Mouse (Mus musculus): ENCODE measurements at regions not wholly inside any gene's neighbourhood (a gene's known extent, or its start where the extent isn't known, plus 50 kb on each side); places are given as distances from the start of the nearest gene placed in this dataset.

DNA sequence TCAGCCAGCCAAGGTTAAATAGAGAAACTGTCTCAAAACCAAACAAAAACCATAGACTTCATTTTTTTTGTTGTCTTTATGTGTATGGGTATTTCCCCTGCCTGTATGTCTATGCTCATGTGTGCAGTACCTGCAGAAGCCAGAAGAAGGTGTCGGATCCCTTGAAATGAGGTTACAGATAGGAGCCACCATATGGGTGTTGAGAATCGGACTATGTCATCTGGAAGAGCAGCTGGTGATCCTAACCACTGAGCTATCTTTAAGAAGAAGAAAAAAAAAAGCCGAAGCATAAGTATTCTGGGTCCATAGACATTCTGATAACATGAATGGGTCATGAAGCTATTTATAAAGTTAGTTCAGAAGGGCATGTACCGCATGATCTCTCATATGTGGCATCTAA lies 107.2 kb upstream of the Tmem164 start:
- TF ChIP-seq POLR2A (IDR thresholded peaks at IDR 0.05; ENCODE audit: extremely low read depth, insufficient read depth, low read length) (no peak), CTCF (IDR thresholded peaks at IDR 0.05; ENCODE audit: extremely low read depth, insufficient read depth, low read length) (no peak)
- H3K27ac ChIP-seq (ENCODE audit: insufficient read depth, low read length): no peak overlapping the region
- H3K4me3 ChIP-seq (ENCODE audit: insufficient read depth, low read length): no peak overlapping the region
- H3K4me1 ChIP-seq (ENCODE audit: control insufficient read depth, insufficient read depth, low read length): no peaks in the 10 kb centered on the region

DNA sequence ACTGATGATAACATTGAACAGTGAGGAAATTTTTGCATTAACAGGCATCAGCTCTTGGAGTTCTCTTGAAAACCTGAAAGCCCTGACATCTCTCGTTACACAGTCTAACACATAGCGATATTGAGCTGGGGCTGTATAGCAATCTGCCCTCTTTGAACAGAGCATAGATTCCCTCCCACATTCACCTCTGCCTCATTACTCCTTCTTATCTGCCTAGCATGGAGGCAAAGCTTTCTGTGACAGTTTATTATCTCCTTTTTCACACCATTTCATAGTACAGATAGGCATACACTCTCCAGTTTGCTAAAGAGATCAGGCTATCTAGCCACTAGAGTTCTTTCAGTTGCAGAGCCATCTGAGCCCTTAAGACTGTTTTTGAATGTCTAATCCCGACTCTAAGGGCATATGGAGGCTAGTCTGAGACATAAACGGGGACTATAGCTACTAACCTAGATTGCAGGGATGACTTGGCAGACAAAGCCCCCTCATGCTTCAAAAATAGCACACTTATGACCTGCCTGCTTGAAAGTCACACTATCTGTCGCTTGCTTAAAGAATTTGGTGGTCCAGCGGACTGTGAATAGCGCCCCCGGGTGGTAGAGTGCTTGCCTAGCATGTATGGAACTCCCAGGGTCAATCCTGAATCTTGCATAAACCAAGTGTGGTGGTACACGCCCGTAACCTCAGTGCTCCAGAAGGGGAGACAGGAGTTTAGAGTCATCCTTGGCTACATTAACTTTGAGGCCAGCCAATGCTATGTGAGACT lies 106.1 kb upstream of the Tmem164 start:
- no peaks in the 10 kb centered on the region for H3K4me1 ChIP-seq (ENCODE audit: control insufficient read depth, insufficient read depth, low read length)
- H3K4me3 ChIP-seq (ENCODE audit: insufficient read depth, low read length): no peak overlapping the region
- no peak overlapping the region for H3K27ac ChIP-seq (ENCODE audit: insufficient read depth, low read length)
- no peak for TF ChIP-seq CTCF (IDR thresholded peaks at IDR 0.05; ENCODE audit: extremely low read depth, insufficient read depth, low read length)
- no peak for TF ChIP-seq POLR2A (IDR thresholded peaks at IDR 0.05; ENCODE audit: extremely low read depth, insufficient read depth, low read length)

DNA sequence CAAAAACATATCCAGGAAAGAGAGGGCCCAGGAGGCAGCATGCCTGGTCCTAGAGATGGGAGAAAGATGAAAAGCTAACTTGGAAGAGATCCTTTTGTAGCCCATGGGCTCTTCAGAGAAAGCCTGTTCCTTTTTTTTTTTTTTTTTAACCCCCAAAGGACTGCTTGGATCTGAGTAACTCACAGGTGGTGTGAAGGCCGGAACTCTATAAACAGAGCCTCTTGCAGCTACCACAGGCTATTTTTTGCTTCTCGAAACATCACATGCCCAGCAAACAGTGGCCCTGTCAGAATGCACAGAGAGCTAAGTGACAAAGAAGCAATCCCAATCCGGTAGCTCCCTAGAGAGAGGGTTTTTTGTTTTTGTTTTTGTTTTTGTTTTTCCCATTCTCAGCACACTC lies 105.1 kb upstream of the Tmem164 start:
- Histone ChIP-seq H3K4me1 (ENCODE audit: control insufficient read depth, insufficient read depth, low read length) (no peaks in the 10 kb centered on the region), H3K27ac (ENCODE audit: insufficient read depth, low read length) (no peak overlapping the region), H3K4me3 (ENCODE audit: insufficient read depth, low read length) (no peak overlapping the region)
- TF ChIP-seq CTCF (IDR thresholded peaks at IDR 0.05; ENCODE audit: extremely low read depth, insufficient read depth, low read length) (no peak), POLR2A (IDR thresholded peaks at IDR 0.05; ENCODE audit: extremely low read depth, insufficient read depth, low read length) (no peak)

DNA sequence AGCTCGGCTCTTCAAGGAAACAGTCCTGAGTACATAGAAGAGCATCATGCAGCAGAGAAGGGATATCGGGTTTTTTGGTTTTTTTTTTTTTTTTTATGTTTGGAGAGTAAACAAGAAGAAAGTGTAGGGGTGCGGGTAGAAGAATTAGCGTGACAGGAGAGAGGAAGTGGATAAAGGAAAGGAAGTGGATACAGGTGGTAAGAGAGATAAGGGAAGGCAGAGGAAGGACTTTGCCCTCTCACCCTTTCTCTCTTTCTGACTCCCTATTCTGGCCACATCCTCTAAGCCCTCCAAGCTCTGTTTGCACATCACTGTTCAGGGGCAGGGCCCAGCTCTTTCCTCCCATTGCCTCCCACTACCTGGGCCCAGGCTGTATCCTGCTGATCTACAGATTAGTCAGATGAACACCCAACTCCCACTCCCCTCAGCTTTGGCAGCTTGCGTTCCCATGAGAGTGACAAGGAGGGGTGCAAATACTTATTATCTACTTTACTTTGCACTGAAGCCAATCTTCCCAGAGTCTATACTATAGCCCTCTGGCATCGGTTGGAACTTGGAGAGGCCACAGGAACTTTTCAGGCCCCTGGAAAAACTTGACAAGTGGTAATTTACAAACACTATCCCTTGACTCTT lies 103.6 kb upstream of the Tmem164 start:
- H3K4me1 ChIP-seq (ENCODE audit: control insufficient read depth, insufficient read depth, low read length): no peaks in the 10 kb centered on the region
- TF ChIP-seq CTCF (IDR thresholded peaks at IDR 0.05; ENCODE audit: extremely low read depth, insufficient read depth, low read length): no peak
- no peak for TF ChIP-seq POLR2A (IDR thresholded peaks at IDR 0.05; ENCODE audit: extremely low read depth, insufficient read depth, low read length)
- no peak overlapping the region for H3K27ac ChIP-seq (ENCODE audit: insufficient read depth, low read length)
- no peak overlapping the region for H3K4me3 ChIP-seq (ENCODE audit: insufficient read depth, low read length)

DNA sequence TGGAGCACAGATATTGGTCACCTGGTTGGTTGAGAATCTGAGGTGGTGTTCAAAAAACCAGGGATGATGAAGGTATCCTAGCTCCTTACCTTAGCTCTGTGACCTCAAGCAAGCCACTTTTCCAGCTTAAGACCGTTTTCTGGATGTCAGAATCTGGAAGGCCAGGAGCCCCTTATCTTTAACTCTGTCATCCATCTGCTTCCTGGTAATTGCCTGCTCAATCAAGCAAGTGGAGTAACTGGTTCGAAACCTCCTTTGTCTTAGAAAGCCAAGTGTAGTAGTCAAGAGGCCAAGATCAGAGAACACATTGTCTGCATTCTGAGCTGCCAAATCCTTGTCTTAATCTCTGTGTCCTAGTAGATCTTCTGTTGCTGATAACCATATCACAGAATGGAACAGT lies 95.9 kb upstream of the Tmem164 start:
- Histone ChIP-seq H3K4me3 (ENCODE audit: insufficient read depth, low read length) (no peak overlapping the region), H3K27ac (ENCODE audit: insufficient read depth, low read length) (no peak overlapping the region), H3K4me1 (ENCODE audit: control insufficient read depth, insufficient read depth, low read length) (no peaks in the 10 kb centered on the region)
- no peak for TF ChIP-seq POLR2A (IDR thresholded peaks at IDR 0.05; ENCODE audit: extremely low read depth, insufficient read depth, low read length)
- no peak for TF ChIP-seq CTCF (IDR thresholded peaks at IDR 0.05; ENCODE audit: extremely low read depth, insufficient read depth, low read length)

DNA sequence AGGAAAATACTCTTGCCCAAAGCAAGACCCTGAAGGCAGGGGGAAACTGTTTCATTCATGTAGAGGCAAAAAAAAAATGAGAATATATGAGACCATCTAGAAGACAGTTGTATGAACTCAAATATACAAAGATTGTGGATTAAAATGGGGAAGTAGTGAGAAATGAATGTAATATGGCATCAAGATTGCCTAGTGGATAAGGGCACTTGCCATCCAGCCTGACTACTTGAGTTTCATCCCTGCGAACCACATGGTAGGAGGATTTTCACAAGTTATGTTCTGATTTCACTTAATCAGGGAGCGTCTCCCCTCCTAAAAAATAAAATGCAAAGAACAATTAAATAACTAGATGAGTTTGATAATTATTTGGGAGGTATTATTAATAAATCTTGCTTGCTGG lies 81.8 kb upstream of the Tmem164 start:
- Histone ChIP-seq H3K27ac (ENCODE audit: insufficient read depth, low read length) (no peak overlapping the region), H3K4me3 (ENCODE audit: insufficient read depth, low read length) (no peak overlapping the region), H3K4me1 (ENCODE audit: control insufficient read depth, insufficient read depth, low read length) (no peaks in the 10 kb centered on the region)
- TF ChIP-seq CTCF (IDR thresholded peaks at IDR 0.05; ENCODE audit: extremely low read depth, insufficient read depth, low read length) (no peak), POLR2A (IDR thresholded peaks at IDR 0.05; ENCODE audit: extremely low read depth, insufficient read depth, low read length) (no peak)

DNA sequence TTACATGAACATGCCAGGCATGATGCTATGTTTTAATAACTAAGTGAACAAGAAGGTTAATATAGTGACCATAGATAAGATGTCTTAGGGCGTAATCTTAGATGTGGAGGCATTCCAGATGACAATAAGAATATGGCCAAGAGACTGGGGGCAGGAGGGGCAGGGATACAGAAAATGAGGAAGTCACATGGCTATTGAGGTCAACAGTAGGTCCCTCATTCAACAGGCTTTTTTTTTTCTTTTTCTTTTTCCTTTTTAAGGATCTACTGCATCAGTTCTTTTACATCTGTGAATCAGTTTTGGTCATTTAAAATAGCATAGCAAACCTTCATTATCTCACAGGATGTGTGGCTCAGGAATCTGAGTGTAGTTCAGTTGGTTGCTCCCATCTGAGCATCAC lies 80.4 kb upstream of the Tmem164 start:
- Histone ChIP-seq H3K4me3 (ENCODE audit: insufficient read depth, low read length) (no peak overlapping the region), H3K27ac (ENCODE audit: insufficient read depth, low read length) (no peak overlapping the region), H3K4me1 (ENCODE audit: control insufficient read depth, insufficient read depth, low read length) (no peaks in the 10 kb centered on the region)
- TF ChIP-seq CTCF (IDR thresholded peaks at IDR 0.05; ENCODE audit: extremely low read depth, insufficient read depth, low read length): no peak
- TF ChIP-seq POLR2A (IDR thresholded peaks at IDR 0.05; ENCODE audit: extremely low read depth, insufficient read depth, low read length): no peak

DNA sequence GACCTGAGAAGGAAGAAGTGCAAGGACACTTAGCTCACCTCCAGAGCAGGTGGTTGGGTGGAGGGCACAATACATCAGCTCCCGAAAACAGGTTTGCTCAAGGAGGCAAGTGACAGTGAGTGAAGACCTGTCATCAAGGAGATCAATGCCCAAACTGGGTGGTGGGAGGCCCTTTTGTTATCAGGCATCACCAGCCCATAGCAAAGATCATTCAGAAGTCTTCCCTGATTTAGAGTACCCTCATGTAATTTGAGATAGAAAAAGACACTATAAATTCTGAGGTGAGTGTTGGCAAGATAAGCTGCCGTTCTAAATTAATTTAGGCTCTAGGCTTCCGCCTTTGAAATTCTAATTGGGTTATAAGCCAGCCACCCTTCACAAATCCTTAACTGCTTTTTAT lies 76.1 kb upstream of the Tmem164 start:
- Histone ChIP-seq H3K4me1 (ENCODE audit: control insufficient read depth, insufficient read depth, low read length) (no peaks in the 10 kb centered on the region), H3K4me3 (ENCODE audit: insufficient read depth, low read length) (no peak overlapping the region), H3K27ac (ENCODE audit: insufficient read depth, low read length) (no peak overlapping the region)
- TF ChIP-seq CTCF (IDR thresholded peaks at IDR 0.05; ENCODE audit: extremely low read depth, insufficient read depth, low read length): no peak
- no peak for TF ChIP-seq POLR2A (IDR thresholded peaks at IDR 0.05; ENCODE audit: extremely low read depth, insufficient read depth, low read length)

DNA sequence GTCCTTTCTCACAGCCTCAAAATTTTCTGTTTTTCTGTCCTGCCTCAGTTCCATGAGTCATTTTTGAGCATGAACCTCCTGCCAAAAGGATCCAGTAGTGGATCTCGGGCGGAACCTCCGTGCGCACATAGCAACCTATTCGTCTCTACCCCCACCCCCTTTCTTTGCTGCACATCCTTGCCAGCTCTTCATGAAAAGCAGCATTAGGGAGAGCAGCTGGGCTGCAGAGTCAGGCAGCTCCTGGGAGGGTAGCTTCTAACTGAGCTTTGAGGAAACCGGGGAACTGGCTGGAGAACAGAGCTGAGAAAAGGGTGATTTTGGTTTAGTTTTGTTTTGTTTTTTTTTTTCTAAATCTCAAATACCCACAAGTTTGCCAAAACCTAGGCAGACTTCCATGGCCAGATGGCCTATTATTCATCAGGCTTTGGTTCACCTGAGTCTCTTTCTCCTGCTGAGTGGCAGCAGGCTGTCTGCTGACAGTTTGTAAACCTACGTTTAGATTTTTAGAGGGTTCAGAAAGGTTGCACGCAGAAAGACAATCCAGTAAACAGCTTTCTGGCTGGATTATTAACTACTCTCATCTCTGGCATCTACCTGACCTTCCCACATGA lies 74.5 kb upstream of the Tmem164 start:
- Histone ChIP-seq H3K27ac (ENCODE audit: insufficient read depth, low read length) (no peak overlapping the region), H3K4me3 (ENCODE audit: insufficient read depth, low read length) (no peak overlapping the region), H3K4me1 (ENCODE audit: control insufficient read depth, insufficient read depth, low read length) (no peaks in the 10 kb centered on the region)
- no peak for TF ChIP-seq POLR2A (IDR thresholded peaks at IDR 0.05; ENCODE audit: extremely low read depth, insufficient read depth, low read length)
- no peak for TF ChIP-seq CTCF (IDR thresholded peaks at IDR 0.05; ENCODE audit: extremely low read depth, insufficient read depth, low read length)

Measured in cortical plate, adult 2 months (tissue).